ENCODE assay signal across 11 mouse cellular contexts in the genomic region with DNA sequence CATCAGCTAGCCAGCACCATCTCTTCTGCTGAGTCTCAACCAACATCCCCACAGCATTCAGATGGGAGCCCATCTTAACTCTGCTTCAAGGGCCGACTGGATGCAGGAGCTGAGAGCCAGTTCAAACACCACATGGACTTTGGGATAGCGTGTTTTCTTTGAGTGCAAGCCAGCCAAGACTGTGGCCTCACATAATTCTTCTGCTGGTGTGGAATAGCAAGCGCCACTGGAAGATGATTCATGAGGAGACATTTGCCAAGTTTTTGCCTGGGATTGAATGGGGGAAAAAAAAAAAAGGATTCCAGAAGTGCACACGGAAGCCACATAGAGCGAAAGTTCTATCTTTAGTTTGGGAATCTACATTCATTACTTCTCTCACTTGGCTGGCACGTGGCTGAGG.
A peak's percentile ranks its signal among the peaks of the same experiment; 100 is the strongest.
DNase-seq lines count a peak whose midpoint lies in the region; ATAC-seq lines count a peak whose summit lies in the region.
"Had no signal": no experiment of that assay in that cellular context is flagged by ENCODE, and none has a peak within 500 bp of the region (broad histone marks: within the 10 kb centered on the region; RNA-seq: fewer than 3 reads in every experiment).

No protein-coding gene starts in this region.

- H3K27ac ChIP-seq in heart, embryonic 12.5 days (ENCODE audit: poor library complexity, severe bottlenecking), result no peak overlapping the region
- H3K27ac ChIP-seq: intestine, embryonic 15.5 days; lung, embryonic 15.5 days had no signal

- peaks cover 9% of the 10 kb centered on the region for H3K4me1 ChIP-seq in heart, embryonic 12.5 days (replicated peaks)
- H3K4me1 ChIP-seq: intestine, embryonic 15.5 days; lung, embryonic 15.5 days had no signal

- no peaks in the 10 kb centered on the region; the same call in 1 of the 2 replicates for H3K9me3 ChIP-seq in heart, embryonic 12.5 days (replicated peaks)
- H3K9me3 ChIP-seq: intestine, embryonic 15.5 days; lung, embryonic 15.5 days had no signal

- DNase-seq in heart, adult 8-10 months (ENCODE audit: low spot score), result peak; percentile 39
- DNase-seq in NIH3T3 (ENCODE audit: low read depth), result peak; percentile 60
- DNase-seq in heart, adult 9 months (ENCODE audit: low spot score in 2 of 2), result peak; percentile 58 to 60
- DNase-seq in kidney, postnatal 25 days, result peak; percentile 70 to 78
- DNase-seq in left cerebral cortex, postnatal 36 days (ENCODE audit: low spot score in 2 of 2), result no peak
- DNase-seq in spleen, postnatal 10 days (ENCODE audit: low spot score in 2 of 2), result no peak
- no peak for DNase-seq in cerebellum, adult 9-11 months

- H3K9ac ChIP-seq in heart, embryonic 12.5 days, result no peak overlapping the region
- H3K9ac ChIP-seq: intestine, embryonic 15.5 days; lung, embryonic 15.5 days had no signal

- H3K4me3 ChIP-seq in heart, embryonic 12.5 days, result no peak overlapping the region
- H3K4me3 ChIP-seq: intestine, embryonic 15.5 days; lung, embryonic 15.5 days had no signal

- H3K4me2 ChIP-seq in heart, embryonic 12.5 days, result no peak overlapping the region
- H3K4me2 ChIP-seq: intestine, embryonic 15.5 days; lung, embryonic 15.5 days had no signal

- H3K27me3 ChIP-seq in heart, embryonic 12.5 days (replicated peaks), result no peaks in the 10 kb centered on the region
- H3K27me3 ChIP-seq: intestine, embryonic 15.5 days; lung, embryonic 15.5 days had no signal

- no peak for ATAC-seq in heart, embryonic 12.5 days (ENCODE audit: insufficient number of reproducible peaks, low FRiP score)
- ATAC-seq: forebrain, embryonic 14.5 days; intestine, embryonic 15.5 days had no signal

- no peaks in the 10 kb centered on the region for H3K36me3 ChIP-seq in heart, embryonic 12.5 days
- H3K36me3 ChIP-seq: intestine, embryonic 15.5 days; lung, embryonic 15.5 days had no signal

- intact Hi-C loops in left cerebral cortex, postnatal 36 days (cut with DNase I), result no loop called here

- 70% methylated on average over 6 of the region's 6 CpGs for WGBS in heart, embryonic 12.5 days

Comparison
In these comparisons a context has a peak if more than half of its experiments do, and no peak if none do; other contexts are left out.
1. DNase-seq: peak in heart, adult 8-10 months (single experiment), NIH3T3 (single experiment), heart, adult 9 months (2 of 2) and kidney, postnatal 25 days (2 of 2); none in left cerebral cortex, postnatal 36 days (0 of 2), spleen, postnatal 10 days (0 of 2) and cerebellum, adult 9-11 months (single experiment).